Mouse (Mus musculus): Measurements from ENCODE around the gene Shq1. TPM values are rescaled to one million over a fixed set of nuclear protein-coding genes. Genes with fewer than 3 reads are reported as not detected.

The Shq1 gene
- polyA plus RNA-seq, 1 experiment from 2014 or later: 15.1 TPM

Other genes starting within 250 kb of the Shq1 start
- 33.4 and 36.4 TPM in 2 replicates for gene Gxylt2, start 33.6 kb upstream of the Shq1 start, polyA plus RNA-seq (2015; fragmentation: Nextera tagmentation; extraction: Ambion mirVana)
- 18.7 and 22.6 TPM in 2 replicates for gene Ppp4r2, start 162.5 kb upstream of the Shq1 start, polyA plus RNA-seq (2015; fragmentation: Nextera tagmentation; extraction: Ambion mirVana)